Mouse (Mus musculus): Measurements from ENCODE around the gene Ctsd. TPM values are rescaled to one million over a fixed set of nuclear protein-coding genes. Genes with fewer than 3 reads are reported as not detected.
"Not testable (repeated sequence)": the region's sequence is repeated elsewhere in the genome, so short reads cannot be mapped to it uniquely, and the experiment has no call there.

The Ctsd gene
- polyA plus RNA-seq, 1 experiment from 2014 or later: 183 TPM

- no peak overlapping the region for H3K4me2 ChIP-seq (replicated peaks)
- H3K36me3 ChIP-seq: no peaks in the 10 kb centered on the region
- 87% methylated on average over 2 of the region's 2 CpGs for WGBS
- no peak overlapping the region for H3K9ac ChIP-seq (replicated peaks)
- H3K4me3 ChIP-seq: no peak overlapping the region
- no peaks in the 10 kb centered on the region for H3K4me1 ChIP-seq
- no peaks in the 10 kb centered on the region for H3K9me3 ChIP-seq
- H3K27ac ChIP-seq (replicated peaks): no peak overlapping the region
- ATAC-seq (ENCODE audit: low FRiP score, low read depth): no peak
- no peaks in the 10 kb centered on the region for H3K27me3 ChIP-seq
Observed at GRCm38 (mm10) chr7:142418027-142418426, 30.2 kb upstream of the Ctsd start.

DNA sequence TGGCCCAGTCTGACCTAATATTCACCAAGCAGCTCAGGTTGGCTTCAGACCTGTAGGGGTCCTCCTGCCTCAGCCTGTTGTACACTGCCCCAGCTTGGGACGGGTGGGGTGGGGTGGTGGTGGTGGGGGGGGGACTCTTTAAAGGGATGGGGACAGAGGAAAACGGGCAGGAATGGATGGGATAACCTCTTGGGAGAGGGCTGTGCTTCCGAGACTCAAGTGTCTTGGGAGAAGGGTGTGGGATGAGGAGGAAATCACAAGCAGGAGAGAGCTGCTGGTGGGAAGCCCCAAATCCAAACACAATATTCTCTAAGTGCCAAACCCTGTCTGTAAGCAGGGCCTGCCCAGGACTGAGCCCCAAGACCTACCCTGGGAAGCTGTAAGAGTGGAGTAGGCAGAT, 28.4 kb upstream of the Ctsd start:
- Histone ChIP-seq H3K4me3 (no peak overlapping the region), H3K9ac (replicated peaks) (no peak overlapping the region), H3K27ac (replicated peaks) (no peak overlapping the region), H3K4me2 (replicated peaks) (no peak overlapping the region), H3K4me1 (no peaks in the 10 kb centered on the region), H3K9me3 (no peaks in the 10 kb centered on the region), H3K27me3 (no peaks in the 10 kb centered on the region), H3K36me3 (no peaks in the 10 kb centered on the region)
- ATAC-seq (ENCODE audit: low FRiP score, low read depth): no peak
- 68% methylated on average over 3 of the region's 3 CpGs for WGBS

DNA sequence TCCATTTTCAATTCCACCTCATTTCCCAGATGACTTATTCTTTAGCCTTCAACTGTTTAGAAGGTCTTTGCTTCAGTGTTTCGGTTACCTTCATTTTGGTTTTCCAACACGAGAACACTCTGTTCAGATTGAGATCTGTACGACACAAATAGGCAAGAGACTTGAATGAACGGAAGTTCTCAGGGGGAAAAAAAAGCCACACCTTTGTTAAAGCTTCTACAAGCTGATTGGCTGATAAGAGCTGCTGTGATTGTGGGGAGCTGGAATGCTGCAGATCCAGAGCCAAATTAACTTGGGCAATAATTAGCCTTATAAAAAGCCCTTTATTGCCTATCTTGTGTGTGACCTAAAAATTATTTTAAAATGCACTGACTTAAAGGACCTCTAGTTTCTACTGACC, 27.5 kb upstream of the Ctsd start:
- H3K4me3 ChIP-seq: no peak overlapping the region
- H3K27me3 ChIP-seq: no peaks in the 10 kb centered on the region
- H3K9me3 ChIP-seq: no peaks in the 10 kb centered on the region
- no peak for ATAC-seq (ENCODE audit: low FRiP score, low read depth)
- H3K4me2 ChIP-seq (replicated peaks): no peak overlapping the region
- no peak overlapping the region for H3K9ac ChIP-seq (replicated peaks)
- H3K4me1 ChIP-seq: no peaks in the 10 kb centered on the region
- WGBS: 68% methylated on average over 4 of the region's 4 CpGs
- no peaks in the 10 kb centered on the region for H3K36me3 ChIP-seq
- H3K27ac ChIP-seq (replicated peaks): no peak overlapping the region

- 92% methylated on average over 6 of the region's 6 CpGs for WGBS
- no peak overlapping the region for H3K4me2 ChIP-seq (replicated peaks)
- no peak overlapping the region for H3K9ac ChIP-seq (replicated peaks)
- H3K9me3 ChIP-seq: no peaks in the 10 kb centered on the region
- H3K4me3 ChIP-seq: no peak overlapping the region
- no peaks in the 10 kb centered on the region for H3K36me3 ChIP-seq
- no peak overlapping the region for H3K27ac ChIP-seq (replicated peaks)
- ATAC-seq (ENCODE audit: low FRiP score, low read depth): no peak
- H3K27me3 ChIP-seq: no peaks in the 10 kb centered on the region
- H3K4me1 ChIP-seq: no peaks in the 10 kb centered on the region
Observed at GRCm38 (mm10) chr7:142413285-142413684, 25.4 kb upstream of the Ctsd start.

- H3K9ac ChIP-seq (replicated peaks): no peak overlapping the region
- H3K36me3 ChIP-seq: no peaks in the 10 kb centered on the region
- H3K4me1 ChIP-seq: no peaks in the 10 kb centered on the region
- no peak overlapping the region for H3K4me2 ChIP-seq (replicated peaks)
- no peak overlapping the region for H3K4me3 ChIP-seq
- H3K27ac ChIP-seq (replicated peaks): no peak overlapping the region
- 75% methylated on average over 3 of the region's 3 CpGs for WGBS
- no peaks in the 10 kb centered on the region for H3K9me3 ChIP-seq
- ATAC-seq (ENCODE audit: low FRiP score, low read depth): no peak
- H3K27me3 ChIP-seq: no peaks in the 10 kb centered on the region
Observed at GRCm38 (mm10) chr7:142409603-142410002, 21.8 kb upstream of the Ctsd start.

DNA sequence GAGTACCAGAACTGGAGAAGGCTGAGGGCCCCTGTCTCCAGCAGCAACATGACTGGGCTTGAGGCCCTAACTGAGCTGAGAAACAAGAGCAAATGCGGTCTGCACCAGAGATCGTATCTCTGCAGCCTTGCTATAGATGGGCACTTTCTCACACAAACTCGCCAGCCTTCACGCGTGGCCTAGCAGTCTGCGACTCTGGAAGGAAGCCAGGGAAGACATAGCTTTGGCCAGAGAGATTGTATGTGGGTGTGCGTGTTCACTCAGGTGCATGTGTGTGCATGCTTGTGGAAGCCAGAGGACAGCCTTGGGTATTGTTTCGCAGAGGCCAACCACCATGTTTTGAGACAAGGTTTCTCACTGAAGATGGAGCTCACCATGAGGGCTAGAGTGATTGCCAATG, 20.8 kb upstream of the Ctsd start:
- Histone ChIP-seq H3K27me3 (no peaks in the 10 kb centered on the region), H3K36me3 (no peaks in the 10 kb centered on the region), H3K4me3 (no peak overlapping the region), H3K9ac (replicated peaks) (no peak overlapping the region), H3K4me2 (replicated peaks) (no peak overlapping the region), H3K4me1 (no peaks in the 10 kb centered on the region), H3K9me3 (no peaks in the 10 kb centered on the region), H3K27ac (replicated peaks) (no peak overlapping the region)
- no peak for ATAC-seq (ENCODE audit: low FRiP score, low read depth)
- WGBS: 90% methylated on average over 8 of the region's 8 CpGs

- Histone ChIP-seq H3K9ac (replicated peaks) (no peak overlapping the region), H3K4me2 (replicated peaks) (no peak overlapping the region), H3K4me3 (no peak overlapping the region), H3K9me3 (no peaks in the 10 kb centered on the region), H3K27me3 (no peaks in the 10 kb centered on the region), H3K36me3 (no peaks in the 10 kb centered on the region), H3K27ac (replicated peaks) (no peak overlapping the region), H3K4me1 (no peaks in the 10 kb centered on the region)
- 81% methylated on average over 4 of the region's 4 CpGs for WGBS
- ATAC-seq (ENCODE audit: low FRiP score, low read depth): no peak
Observed at GRCm38 (mm10) chr7:142407935-142408334, 20.1 kb upstream of the Ctsd start.

GRCm38 (mm10) chr7:142405134-142405533, 17.3 kb upstream of the Ctsd start:
- 96% methylated on average over 5 of the region's 5 CpGs for WGBS
- H3K9ac ChIP-seq (replicated peaks); H3K4me3 ChIP-seq; H3K36me3 ChIP-seq; H3K9me3 ChIP-seq; H3K4me2 ChIP-seq (replicated peaks); H3K27ac ChIP-seq (replicated peaks); H3K27me3 ChIP-seq; ATAC-seq (ENCODE audit: low FRiP score, low read depth): not testable (repeated sequence)
- peaks cover 10% of the 10 kb centered on the region for H3K4me1 ChIP-seq

- H3K27ac ChIP-seq (replicated peaks): no peak overlapping the region
- H3K27me3 ChIP-seq: no peaks in the 10 kb centered on the region
- no peak overlapping the region for H3K4me3 ChIP-seq
- no peaks in the 10 kb centered on the region for H3K9me3 ChIP-seq
- no peak overlapping the region for H3K9ac ChIP-seq (replicated peaks)
- no peak for ATAC-seq (ENCODE audit: low FRiP score, low read depth)
- H3K36me3 ChIP-seq: no peaks in the 10 kb centered on the region
- no peak overlapping the region for H3K4me2 ChIP-seq (replicated peaks)
- H3K4me1 ChIP-seq: peaks cover 10% of the 10 kb centered on the region
- 83% methylated on average over 4 of the region's 4 CpGs for WGBS
Observed at GRCm38 (mm10) chr7:142403591-142403990, 15.8 kb upstream of the Ctsd start.

- Histone ChIP-seq H3K4me3 (no peak overlapping the region), H3K27ac (replicated peaks) (no peak overlapping the region), H3K27me3 (peaks cover 4% of the 10 kb centered on the region; the same call in 1 of the 2 replicates), H3K9ac (replicated peaks) (no peak overlapping the region), H3K9me3 (no peaks in the 10 kb centered on the region), H3K4me2 (replicated peaks) (no peak overlapping the region), H3K36me3 (no peaks in the 10 kb centered on the region), H3K4me1 (peaks cover 10% of the 10 kb centered on the region)
- no peak for ATAC-seq (ENCODE audit: low FRiP score, low read depth)
- WGBS: 18% methylated on average over 7 of the region's 7 CpGs
Observed at GRCm38 (mm10) chr7:142400750-142401142, 12.9 kb upstream of the Ctsd start.

DNA sequence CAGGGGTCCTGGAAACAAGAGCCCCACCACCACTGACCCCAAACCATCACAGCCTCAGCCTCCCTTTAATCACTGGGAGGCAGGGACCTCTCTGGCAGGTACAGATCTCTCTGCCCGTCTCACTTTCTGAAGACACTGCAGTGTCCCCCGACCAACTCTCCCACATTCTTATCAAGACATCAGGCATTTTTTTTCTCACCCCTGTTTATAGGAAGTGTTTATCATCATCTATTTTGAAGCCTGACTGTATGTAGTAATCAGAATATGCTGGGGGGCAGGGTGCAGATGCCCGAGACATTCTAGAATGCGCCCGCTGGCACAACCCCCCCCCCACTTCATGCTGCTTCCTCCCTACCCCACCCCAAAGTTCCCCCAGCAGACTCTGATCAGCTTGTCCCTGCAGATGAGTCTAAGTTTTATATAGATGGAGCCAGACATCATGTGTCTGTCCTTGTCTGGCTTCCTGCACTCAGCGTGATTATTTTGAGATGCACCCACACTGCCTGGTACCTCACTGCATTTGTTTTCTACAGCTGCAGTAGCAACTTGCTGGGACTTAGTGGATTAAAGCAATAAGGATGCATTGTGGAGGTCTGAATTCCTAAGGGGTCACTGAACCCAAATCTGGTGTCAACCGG, 12.4 kb upstream of the Ctsd start:
- H3K27me3 ChIP-seq: peaks cover 4% of the 10 kb centered on the region; the same call in 1 of the 2 replicates
- no peak overlapping the region for H3K27ac ChIP-seq (replicated peaks)
- WGBS: 48% methylated on average over 7 of the region's 7 CpGs

GRCm38 (mm10) chr7:142399250-142399649, 11.4 kb upstream of the Ctsd start:
- H3K9me3 ChIP-seq: no peaks in the 10 kb centered on the region
- WGBS: 90% methylated on average over 1 of the region's 1 CpGs
- ATAC-seq (ENCODE audit: low FRiP score, low read depth): no peak
- H3K27ac ChIP-seq (replicated peaks): no peak overlapping the region
- peaks cover 4% of the 10 kb centered on the region; the same call in 1 of the 2 replicates for H3K27me3 ChIP-seq
- H3K36me3 ChIP-seq: no peaks in the 10 kb centered on the region
- H3K9ac ChIP-seq (replicated peaks): no peak overlapping the region
- H3K4me2 ChIP-seq (replicated peaks): no peak overlapping the region
- peaks cover 10% of the 10 kb centered on the region for H3K4me1 ChIP-seq
- H3K4me3 ChIP-seq: no peak overlapping the region

More for the DNA sequence above, 12.4 kb upstream of the Ctsd start:
- Histone ChIP-seq H3K9ac (replicated peaks) (no peak overlapping the region), H3K4me3 (no peak overlapping the region), H3K4me2 (replicated peaks) (no peak overlapping the region), H3K4me1 (peaks cover 10% of the 10 kb centered on the region), H3K9me3 (no peaks in the 10 kb centered on the region), H3K36me3 (no peaks in the 10 kb centered on the region)
- ATAC-seq (ENCODE audit: low FRiP score, low read depth): no peak

DNA sequence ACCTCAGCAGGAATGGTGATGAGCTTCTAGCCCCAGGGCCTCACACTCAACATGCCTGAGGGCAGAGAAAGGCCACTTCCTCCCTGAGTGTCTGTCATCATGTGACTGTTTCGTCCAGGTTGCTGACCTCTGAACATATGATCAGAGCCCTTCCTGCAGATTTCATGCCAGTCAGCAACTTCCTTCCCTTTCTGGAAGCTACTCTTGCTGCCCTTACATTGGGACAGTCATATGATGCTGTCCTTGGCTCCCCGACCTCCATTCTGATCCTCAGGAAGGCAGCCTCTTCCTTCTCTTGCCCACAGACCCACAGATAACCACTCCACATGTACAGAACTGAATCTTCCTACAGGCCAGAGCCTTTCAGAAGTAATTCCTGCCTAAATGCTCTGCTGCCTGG, 10.2 kb upstream of the Ctsd start:
- WGBS: 68% methylated on average over 2 of the region's 2 CpGs
- no peak overlapping the region for H3K27ac ChIP-seq (replicated peaks)
- no peak for ATAC-seq (ENCODE audit: low FRiP score, low read depth)

More for the DNA sequence above, 10.2 kb upstream of the Ctsd start:
- Histone ChIP-seq H3K9me3 (no peaks in the 10 kb centered on the region), H3K27me3 (peaks cover 4% of the 10 kb centered on the region), H3K4me2 (replicated peaks) (no peak overlapping the region), H3K4me3 (no peak overlapping the region), H3K9ac (replicated peaks) (no peak overlapping the region), H3K4me1 (peaks cover 10% of the 10 kb centered on the region), H3K36me3 (no peaks in the 10 kb centered on the region)
